Mouse (Mus musculus) retina, embryonic 14.5 days (tissue): ENCODE measurements around the gene Fpr1.
"Not testable (repeated sequence)": the region's sequence is repeated elsewhere in the genome, so short reads cannot be mapped to it uniquely, and the experiment has no call there.

Experiments
- DNase-seq: peaks from one replicate; pipeline ENCODE4 v3.0.0-alpha.2; 2015; ENCODE audit warnings: low spot score

The Fpr1 gene

GRCm38 (mm10) chr17:17849906-17850712, 33.6 kb downstream of the Fpr1 start:
- no peak for DNase-seq

- DNase-seq, result no peak
These were observed 34.8 kb downstream of the Fpr1 start for GRCm38 (mm10) chr17:17848988-17849387.

GRCm38 (mm10) chr17:17845187-17846027, 38.3 kb downstream of the Fpr1 start:
- no peak for DNase-seq

GRCm38 (mm10) chr17:17844606-17845005, 39.1 kb downstream of the Fpr1 start:
- not testable (repeated sequence) for DNase-seq

- no peak for DNase-seq
These were observed 40.0 kb downstream of the Fpr1 start for GRCm38 (mm10) chr17:17843534-17844261.

- no peak for DNase-seq
These were observed 42.9 kb downstream of the Fpr1 start for GRCm38 (mm10) chr17:17840796-17841195.

GRCm38 (mm10) chr17:17839276-17839675, 44.5 kb downstream of the Fpr1 start:
- no peak for DNase-seq

- DNase-seq, result peak; percentile 90
These were observed 45.6 kb downstream of the Fpr1 start for GRCm38 (mm10) chr17:17837919-17838701.

GRCm38 (mm10) chr17:17837426-17837825, 46.3 kb downstream of the Fpr1 start:
- no peak for DNase-seq

GRCm38 (mm10) chr17:17836101-17836500, 47.6 kb downstream of the Fpr1 start:
- DNase-seq, result no peak

- DNase-seq, result no peak
These were observed 48.8 kb downstream of the Fpr1 start for GRCm38 (mm10) chr17:17834896-17835295.

- DNase-seq, result no peak
These were observed 53.0 kb downstream of the Fpr1 start for GRCm38 (mm10) chr17:17830731-17831130.

GRCm38 (mm10) chr17:17829816-17830535, 53.8 kb downstream of the Fpr1 start:
- no peak for DNase-seq

GRCm38 (mm10) chr17:17829052-17829785, 54.5 kb downstream of the Fpr1 start:
- DNase-seq, result peak; percentile 24

- peak; percentile 81 for DNase-seq
These were observed 55.4 kb downstream of the Fpr1 start for GRCm38 (mm10) chr17:17828191-17828981.

- DNase-seq, result peak; percentile 88
These were observed 56.0 kb downstream of the Fpr1 start for GRCm38 (mm10) chr17:17827658-17828190.

GRCm38 (mm10) chr17:17826751-17827657, 56.7 kb downstream of the Fpr1 start, which contains the start of gene Spaca6:
TSS of gene Spaca6 (plus strand) at chr17:17827158.
- peak; percentile 87 for DNase-seq
